Mouse (Mus musculus) cerebellum, adult 2 months (tissue): ENCODE measurements at regions not wholly inside any gene's neighbourhood (a gene's known extent, or its start where the extent isn't known, plus 50 kb on each side); places are given as distances from the start of the nearest gene placed in this dataset.

Experiments used
- CTCF ChIP-seq: fragments of 200-500 bp; IDR thresholded peaks from 2 replicates; pipeline ENCODE4 v1.5.1; 2011; ENCODE audit warnings: low read depth, mild to moderate bottlenecking, control low read depth, low read length, moderate library complexity, borderline replicate concordance; ENCODE audit not compliant: insufficient read depth
- POLR2A ChIP-seq: fragments of 200-500 bp; IDR thresholded peaks from 2 replicates; pipeline ENCODE4 v1.6.1; 2011; ENCODE audit warnings: low read length, control low read depth, borderline replicate concordance; ENCODE audit not compliant: insufficient read depth

- TF ChIP-seq POLR2A = no peak
- TF ChIP-seq CTCF = no peak
Observed at GRCm38 (mm10) chr4:56456788-56457187, 283.1 kb upstream of the Gm26657 start.
